Comparison of ENCODE assay signal across 18 mouse cellular contexts in the genomic region with DNA sequence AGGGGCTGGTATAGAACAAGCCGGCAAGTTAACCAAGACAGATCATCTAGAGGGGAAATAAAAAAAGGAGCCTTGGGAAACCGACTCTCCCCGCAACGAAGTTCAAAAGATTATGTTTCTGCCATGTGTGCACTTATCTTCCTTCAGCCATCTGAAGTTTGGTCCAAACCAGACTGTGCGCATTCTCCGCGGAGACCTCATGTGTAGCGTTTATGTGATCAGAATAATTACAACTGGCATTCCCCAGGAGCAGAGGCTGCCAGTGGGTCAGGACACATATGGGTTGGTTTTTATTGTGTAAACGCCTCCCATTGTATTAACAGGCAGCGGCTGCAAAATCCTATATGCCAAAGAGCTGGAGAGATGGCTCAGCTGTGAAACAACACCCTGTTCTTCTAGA. TPM values are rescaled to one million over a fixed set of nuclear protein-coding genes. Genes with fewer than 3 reads are reported as not detected.
DNase-seq lines count a peak whose midpoint lies in the region; ATAC-seq and TF ChIP-seq lines count a peak whose summit lies in the region.
"Not testable (repeated sequence)": the region's sequence is repeated elsewhere in the genome, so short reads cannot be mapped to it uniquely, and the experiment has no call there.
"Had no signal": no experiment of that assay in that cellular context is flagged by ENCODE, and none has a peak within 500 bp of the region (broad histone marks: within the 10 kb centered on the region; RNA-seq: fewer than 3 reads in every experiment).

No protein-coding gene starts in this region.

- H3K36me3 ChIP-seq in embryonic facial prominence, embryonic 10.5 days (replicated peaks); forebrain, embryonic 11.5 days (ENCODE audit: control insufficient read depth, insufficient read depth, low read length); hindbrain, embryonic 12.5 days; limb, embryonic 10.5 days; midbrain, embryonic 10.5 days; midbrain, postnatal 0 days (ENCODE audit: insufficient read depth, low read length); neural tube, embryonic 15.5 days: not testable (repeated sequence)

- not testable (repeated sequence) for TF ChIP-seq CTCF in midbrain, postnatal 0 days (IDR thresholded peaks at IDR 0.05)

- H3K9me3 ChIP-seq in embryonic facial prominence, embryonic 10.5 days; forebrain, embryonic 11.5 days (ENCODE audit: control insufficient read depth, low read length); hindbrain, embryonic 12.5 days (replicated peaks); limb, embryonic 10.5 days (replicated peaks); midbrain, embryonic 10.5 days (replicated peaks); midbrain, postnatal 0 days (ENCODE audit: low read length); neural tube, embryonic 15.5 days (replicated peaks): not testable (repeated sequence)

- not testable (repeated sequence) for H3K4me2 ChIP-seq in forebrain, embryonic 11.5 days (ENCODE audit: low read depth, low read length, severe bottlenecking); midbrain, postnatal 0 days (ENCODE audit: low read depth, low read length, poor library complexity, severe bottlenecking)
- peak overlapping the region; percentile 80 for H3K4me2 ChIP-seq in hindbrain, embryonic 12.5 days (replicated peaks)
- H3K4me2 ChIP-seq in neural tube, embryonic 15.5 days, result peak overlapping the region; percentile 68

- not testable (repeated sequence) for H3K4me1 ChIP-seq in embryonic facial prominence, embryonic 10.5 days; forebrain, embryonic 11.5 days (replicated peaks; ENCODE audit: control insufficient read depth, insufficient read depth, low read length); hindbrain, embryonic 12.5 days; limb, embryonic 10.5 days; midbrain, embryonic 10.5 days; midbrain, postnatal 0 days (ENCODE audit: insufficient read depth, low read length); neural tube, embryonic 15.5 days

- 48% methylated on average over 10 of the region's 10 CpGs for WGBS in embryonic facial prominence, embryonic 10.5 days
- WGBS in forebrain, embryonic 11.5 days, result 66% methylated on average over 10 of the region's 10 CpGs
- WGBS in hindbrain, embryonic 12.5 days, result 31% methylated on average over 10 of the region's 10 CpGs
- WGBS in limb, embryonic 10.5 days, result 63% methylated on average over 10 of the region's 10 CpGs
- WGBS in midbrain, embryonic 10.5 days, result 65% methylated on average over 10 of the region's 10 CpGs
- 25% methylated on average over 10 of the region's 10 CpGs for WGBS in midbrain, postnatal 0 days
- 24% methylated on average over 10 of the region's 10 CpGs for WGBS in neural tube, embryonic 15.5 days

- DNase-seq in Muller cell, postnatal 12 days (ENCODE audit: inconsistent ontology term), result peak; percentile 22
- peak; percentile 63 for DNase-seq in embryonic facial prominence, embryonic 10.5 days (ENCODE audit: low spot score)
- not testable (repeated sequence) for DNase-seq in forebrain, embryonic 11.5 days (ENCODE audit: low spot score); midbrain, postnatal 0 days (ENCODE audit: low spot score)
- DNase-seq in limb, embryonic 10.5 days (ENCODE audit: low spot score), result peak; percentile 42
- peak; percentile 25 for DNase-seq in midbrain, embryonic 10.5 days (ENCODE audit: low spot score)

- H3K27ac ChIP-seq in embryonic facial prominence, embryonic 10.5 days (replicated peaks); forebrain, embryonic 11.5 days (ENCODE audit: low read depth, low read length); hindbrain, embryonic 12.5 days; limb, embryonic 10.5 days; midbrain, embryonic 10.5 days (replicated peaks); midbrain, postnatal 0 days (ENCODE audit: low read depth, low read length); neural tube, embryonic 15.5 days (replicated peaks): not testable (repeated sequence)

- H3K27me3 ChIP-seq in embryonic facial prominence, embryonic 10.5 days (replicated peaks; ENCODE audit: low read depth, poor library complexity, severe bottlenecking), result peaks cover 51% of the 10 kb centered on the region
- H3K27me3 ChIP-seq in forebrain, embryonic 11.5 days (ENCODE audit: control insufficient read depth, insufficient read depth, low read length); midbrain, postnatal 0 days (ENCODE audit: insufficient read depth, low read length); neural tube, embryonic 15.5 days (replicated peaks): not testable (repeated sequence)
- peaks cover 20% of the 10 kb centered on the region for H3K27me3 ChIP-seq in hindbrain, embryonic 12.5 days
- peaks cover 44% of the 10 kb centered on the region for H3K27me3 ChIP-seq in limb, embryonic 10.5 days (ENCODE audit: low read depth, poor library complexity, severe bottlenecking)
- peaks cover 56% of the 10 kb centered on the region for H3K27me3 ChIP-seq in midbrain, embryonic 10.5 days (ENCODE audit: low read depth, poor library complexity, severe bottlenecking)

- peak; percentile 25; the same call in 1 of the 2 replicates for ATAC-seq in forebrain, embryonic 11.5 days (replicated peaks; ENCODE audit: low FRiP score)
- peak; percentile 39; the same call in 1 of the 2 replicates for ATAC-seq in hindbrain, embryonic 12.5 days (ENCODE audit: low FRiP score)
- ATAC-seq in midbrain, postnatal 0 days (ENCODE audit: low FRiP score), result 0 out of 2 replicates have a peak, but pooled peaks have one; percentile 32
- peak; percentile 32; the same call in 1 of the 2 replicates for ATAC-seq in neural tube, embryonic 15.5 days (ENCODE audit: low FRiP score)

- H3K4me3 ChIP-seq in embryonic facial prominence, embryonic 10.5 days; forebrain, embryonic 11.5 days (ENCODE audit: low read depth, low read length); hindbrain, embryonic 12.5 days; limb, embryonic 10.5 days; midbrain, embryonic 10.5 days; midbrain, postnatal 0 days (ENCODE audit: low read depth, low read length): not testable (repeated sequence)
- H3K4me3 ChIP-seq in neural tube, embryonic 15.5 days (replicated peaks), result 0 out of 2 replicates have a peak overlapping the region, but pooled peaks have one; percentile 41

- not testable (repeated sequence) for H3K9ac ChIP-seq in forebrain, embryonic 11.5 days (ENCODE audit: low read length); hindbrain, embryonic 12.5 days; midbrain, postnatal 0 days (replicated peaks; ENCODE audit: low read length, poor library complexity, severe bottlenecking); neural tube, embryonic 15.5 days (replicated peaks)

RNA-seq across cellular contexts. Expression of a gene that starts 1.5 kb away (rescaled TPM):
- 1.2 and 1.3 TPM in 2 replicates for polyA plus RNA-seq in embryonic facial prominence, embryonic 10.5 days (2016; fragmentation: Nextera tagmentation; extraction: Ambion mirVana)
- polyA plus RNA-seq in forebrain, embryonic 11.5 days (2014; fragmentation: Nextera tagmentation; extraction: Ambion mirVana), result 0.36 and 0.63 TPM in 2 replicates
- 4.0 and 5.9 TPM in 2 replicates for polyA plus RNA-seq in hindbrain, embryonic 12.5 days (2016; fragmentation: Nextera tagmentation; extraction: Ambion mirVana)
- 0.26 and 0.56 TPM in 2 replicates for polyA plus RNA-seq in limb, embryonic 10.5 days (2016; fragmentation: Nextera tagmentation; extraction: Ambion mirVana)
- polyA plus RNA-seq in midbrain, embryonic 10.5 days (2016; fragmentation: Nextera tagmentation; extraction: Ambion mirVana), result 0.54 and 1.2 TPM in 2 replicates
- total RNA-seq in midbrain, postnatal 0 days (2014; rRNA removed), result 3.6 and 5.5 TPM in 2 replicates
- polyA plus RNA-seq in midbrain, postnatal 0 days (2015; fragmentation: Nextera tagmentation; extraction: Ambion mirVana), result 7.3 and 8.6 TPM in 2 replicates
- 5.4 and 6.6 TPM in 2 replicates for polyA plus RNA-seq in neural tube, embryonic 15.5 days (2015; fragmentation: Nextera tagmentation; extraction: Ambion mirVana)
- total RNA-seq: adrenal gland, postnatal 14 days; gastrocnemius, postnatal 25 days; heart, adult 18-20 months; heart, postnatal 14 days; layer of hippocampus, adult 8-10 months; layer of hippocampus, postnatal 36 days had no signal
- polyA plus RNA-seq: liver, embryonic 15.5 days; lung, embryonic 15.5 days had no signal

RNA-seq across cellular contexts. Expression of a gene that starts 7.8 kb away (rescaled TPM):
- 1.1 and 2.0 TPM in 2 replicates for polyA plus RNA-seq in embryonic facial prominence, embryonic 10.5 days (2016; fragmentation: Nextera tagmentation; extraction: Ambion mirVana)
- polyA plus RNA-seq in forebrain, embryonic 11.5 days (2014; fragmentation: Nextera tagmentation; extraction: Ambion mirVana), result 1.3 and 2.0 TPM in 2 replicates
- 5.5 and 5.9 TPM in 2 replicates for polyA plus RNA-seq in hindbrain, embryonic 12.5 days (2016; fragmentation: Nextera tagmentation; extraction: Ambion mirVana)
- 0.44 and 0.97 TPM in 2 replicates for polyA plus RNA-seq in limb, embryonic 10.5 days (2016; fragmentation: Nextera tagmentation; extraction: Ambion mirVana)
- polyA plus RNA-seq in midbrain, embryonic 10.5 days (2016; fragmentation: Nextera tagmentation; extraction: Ambion mirVana), result 3.7 and 6.3 TPM in 2 replicates
- 2.9 and 3.4 TPM in 2 replicates for total RNA-seq in midbrain, postnatal 0 days (2014; rRNA removed)
- 4.3 and 4.8 TPM in 2 replicates for polyA plus RNA-seq in midbrain, postnatal 0 days (2015; fragmentation: Nextera tagmentation; extraction: Ambion mirVana)
- polyA plus RNA-seq in neural tube, embryonic 15.5 days (2015; fragmentation: Nextera tagmentation; extraction: Ambion mirVana), result 6.9 and 8.5 TPM in 2 replicates
- total RNA-seq: gastrocnemius, postnatal 25 days; heart, adult 18-20 months; heart, postnatal 14 days had no signal
- polyA plus RNA-seq: heart, embryonic 13.5 days; liver, embryonic 15.5 days; thymus, postnatal 0 days had no signal

RNA-seq across cellular contexts. Expression of a gene that starts 20.1 kb away (rescaled TPM):
- 19.3 and 20.5 TPM in 2 replicates for polyA plus RNA-seq in embryonic facial prominence, embryonic 10.5 days (2016; fragmentation: Nextera tagmentation; extraction: Ambion mirVana)
- 24.3 and 24.9 TPM in 2 replicates for polyA plus RNA-seq in forebrain, embryonic 11.5 days (2014; fragmentation: Nextera tagmentation; extraction: Ambion mirVana)
- 24.2 and 24.9 TPM in 2 replicates for polyA plus RNA-seq in hindbrain, embryonic 12.5 days (2016; fragmentation: Nextera tagmentation; extraction: Ambion mirVana)
- 21.2 and 21.7 TPM in 2 replicates for polyA plus RNA-seq in limb, embryonic 10.5 days (2016; fragmentation: Nextera tagmentation; extraction: Ambion mirVana)
- 17.8 and 20.4 TPM in 2 replicates for polyA plus RNA-seq in midbrain, embryonic 10.5 days (2016; fragmentation: Nextera tagmentation; extraction: Ambion mirVana)
- total RNA-seq in midbrain, postnatal 0 days (2014; rRNA removed), result 12.6 and 15.7 TPM in 2 replicates
- polyA plus RNA-seq in midbrain, postnatal 0 days (2015; fragmentation: Nextera tagmentation; extraction: Ambion mirVana), result 7.9 and 8.2 TPM in 2 replicates
- polyA plus RNA-seq in neural tube, embryonic 15.5 days (2015; fragmentation: Nextera tagmentation; extraction: Ambion mirVana), result 10.7 and 12.5 TPM in 2 replicates
